Mouse (Mus musculus) C2C12 (cell line): Measurements from ENCODE around the gene Pla2g4e. TPM values are rescaled to one million over a fixed set of nuclear protein-coding genes. Genes with fewer than 3 reads are reported as not detected.

Experiments
- H3K27me3 ChIP-seq: one replicate; pipeline ENCODE4 v1.6.1; 2011; ENCODE audit not compliant: control insufficient read depth, insufficient read depth, insufficient read length
- H3K36me3 ChIP-seq: one replicate; pipeline ENCODE4 v1.6.1; 2011; ENCODE audit not compliant: control insufficient read depth, insufficient read depth
- H3K4me3 ChIP-seq: one replicate; pipeline ENCODE4 v1.5.1; 2011; ENCODE audit warnings: mild to moderate bottlenecking, control low read depth; ENCODE audit not compliant: poor library complexity, insufficient read depth, severe bottlenecking
- H3K79me2 ChIP-seq: one replicate; pipeline ENCODE4 v1.6.1; 2011; ENCODE audit not compliant: control insufficient read depth, insufficient read depth
- H3K79me3 ChIP-seq: one replicate; pipeline ENCODE4 v1.6.1; 2011; ENCODE audit warnings: low read depth, control low read depth
- H3ac ChIP-seq: one replicate; pipeline ENCODE3; 2011; ENCODE audit warnings: low read depth; ENCODE audit not compliant: control insufficient read depth, insufficient read length
- CEBPB ChIP-seq: IDR thresholded peaks from one replicate; pipeline ENCODE4 v1.6.1; 2011; ENCODE audit warnings: low read depth, mild to moderate bottlenecking, control low read depth, moderate library complexity
- CTCF ChIP-seq: IDR thresholded peaks from one replicate; pipeline ENCODE4 v1.5.1; 2011; ENCODE audit not compliant: control insufficient read depth, insufficient read depth, insufficient read length
- FOSL1 ChIP-seq: IDR thresholded peaks from one replicate; pipeline ENCODE4 v1.8.0; 2011; ENCODE audit warnings: mild to moderate bottlenecking, low read length; ENCODE audit not compliant: poor library complexity, insufficient read depth, severe bottlenecking
- MAX ChIP-seq: IDR thresholded peaks from one replicate; pipeline ENCODE4 v1.6.1; 2011; ENCODE audit warnings: mild to moderate bottlenecking, control low read depth
- MYOD1 ChIP-seq: IDR thresholded peaks from one replicate; pipeline ENCODE4 v1.6.1; 2011; ENCODE audit warnings: low read depth; ENCODE audit not compliant: control insufficient read depth, insufficient read length
- MYOG ChIP-seq: IDR thresholded peaks from one replicate; pipeline ENCODE4 v1.6.1; 2011; ENCODE audit not compliant: control insufficient read depth, insufficient read length; ENCODE audit errors: extremely low read depth
- USF1 ChIP-seq: IDR thresholded peaks from one replicate; pipeline ENCODE4 v1.6.1; 2011; ENCODE audit warnings: low read depth, mild to moderate bottlenecking, control low read depth, moderate library complexity
- polyA plus RNA-seq: library from polyadenylated mRNA; unstranded; fragments of >200 nt; fragmentation: generic; extraction: Trizol; gene quantifications from one replicate; pipeline ENCODE4 v1.2.1, GENCODE M21; 2012; ENCODE audit warnings: missing spikeins

Pla2g4e gene
- polyA plus RNA-seq, 1 experiment: not detected

- Histone ChIP-seq H3K79me3 (peaks cover 19% of the 10 kb centered on the region), H3ac (no peak overlapping the region), H3K4me3 (no peak overlapping the region), H3K79me2 (peaks cover 45% of the 10 kb centered on the region), H3K36me3 (peaks cover 41% of the 10 kb centered on the region), H3K27me3 (no peaks in the 10 kb centered on the region)
- TF ChIP-seq USF1 (no peak), MAX (no peak), MYOD1 (no peak), CTCF (no peak), FOSL1 (no peak), CEBPB (no peak), MYOG (no peak)
Observed at GRCm38 (mm10) chr2:120124096-120124495, 121.0 kb downstream of the Pla2g4e start.

DNA sequence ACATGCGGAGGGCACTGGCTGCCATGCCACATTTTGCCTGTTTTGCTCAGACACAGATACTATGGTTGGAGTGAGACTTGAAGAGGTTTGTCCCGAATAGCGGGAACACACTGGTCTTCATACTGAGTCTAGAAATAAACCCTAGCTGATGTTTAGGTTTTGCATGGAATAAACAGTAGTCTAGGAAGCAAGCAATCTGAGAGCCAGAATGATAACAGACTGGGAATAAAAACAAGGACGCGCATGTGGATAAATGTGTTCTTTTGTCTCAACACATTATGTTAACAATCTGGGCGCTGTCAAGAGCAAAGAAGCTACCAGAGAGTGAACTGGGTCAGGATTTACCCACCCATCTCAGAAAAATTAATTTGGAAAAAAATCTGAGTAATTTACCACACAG, 122.2 kb downstream of the Pla2g4e start:
- H3K79me3 ChIP-seq: peaks cover 21% of the 10 kb centered on the region
- peaks cover 41% of the 10 kb centered on the region for H3K36me3 ChIP-seq
- no peaks in the 10 kb centered on the region for H3K27me3 ChIP-seq
- TF ChIP-seq MYOG (no peak), CEBPB (no peak), USF1 (no peak), FOSL1 (no peak), CTCF (no peak), MYOD1 (no peak), MAX (no peak)
- H3K4me3 ChIP-seq: no peak overlapping the region
- H3K79me2 ChIP-seq: peaks cover 51% of the 10 kb centered on the region
- no peak overlapping the region for H3ac ChIP-seq

GRCm38 (mm10) chr2:120117346-120117745, 127.8 kb downstream of the Pla2g4e start:
- no peak for TF ChIP-seq CEBPB
- TF ChIP-seq MYOG: no peak
- no peak for TF ChIP-seq FOSL1
- TF ChIP-seq USF1: no peak
- TF ChIP-seq MAX: no peak
- Histone ChIP-seq H3K4me3 (no peak overlapping the region), H3ac (no peak overlapping the region), H3K79me2 (peaks cover 30% of the 10 kb centered on the region), H3K27me3 (no peaks in the 10 kb centered on the region), H3K36me3 (peaks cover 30% of the 10 kb centered on the region), H3K79me3 (peaks cover 12% of the 10 kb centered on the region)

Other genes starting within 250 kb of the Pla2g4e start
- gene Jmjd7, start 217.9 kb downstream of the Pla2g4e start, polyA plus RNA-seq: 8.1 TPM
- 0.73 TPM for gene Gm28042, start 217.8 kb downstream of the Pla2g4e start, polyA plus RNA-seq
- 0.56 TPM for gene Pla2g4b, start 211.9 kb downstream of the Pla2g4e start, polyA plus RNA-seq
- gene Ehd4, start 90.7 kb downstream of the Pla2g4e start, polyA plus RNA-seq: 60.1 TPM
- not detected for gene Pla2g4d, start 43.9 kb upstream of the Pla2g4e start, polyA plus RNA-seq
- not detected for gene Pla2g4f, start 68.8 kb upstream of the Pla2g4e start, polyA plus RNA-seq
- gene Vps39, start 107.8 kb upstream of the Pla2g4e start, polyA plus RNA-seq: 12.3 TPM
- 2.3 TPM for gene Ganc, start 158.6 kb upstream of the Pla2g4e start, polyA plus RNA-seq
- gene Tmem87a, start 158.8 kb upstream of the Pla2g4e start, polyA plus RNA-seq: 9.8 TPM
- gene Capn3, start 210.7 kb upstream of the Pla2g4e start, polyA plus RNA-seq: 1.8 TPM